Mouse (Mus musculus) cerebellum, postnatal 25 days (tissue): ENCODE measurements around the gene Higd1b.

Experiments
- DNase-seq, 2 experiments: peaks; one replicate each; pipeline ENCODE4 v3.0.0; 2021; ENCODE audit warnings: mixed read lengths in 2 of 2

The Higd1b gene

DNA sequence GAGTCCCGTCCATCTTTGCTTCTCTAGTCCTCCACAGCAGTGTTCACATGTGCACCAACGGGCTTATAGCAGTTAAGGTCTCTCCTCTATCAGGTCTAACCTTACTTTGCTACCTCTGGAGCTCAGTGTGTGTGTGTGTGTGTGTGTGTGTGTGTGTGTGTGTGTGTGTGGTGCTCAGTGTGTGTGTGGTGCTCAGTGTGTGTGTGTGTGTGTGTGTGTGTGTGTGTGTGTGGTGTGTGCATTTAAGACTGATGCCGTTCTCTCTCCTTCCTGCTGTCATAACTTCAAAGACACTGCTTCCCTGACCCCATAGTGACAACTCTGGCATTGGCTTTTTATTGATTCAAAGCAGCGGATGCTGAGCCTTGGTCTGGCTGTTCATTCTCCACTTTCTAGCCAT is at the start of gene Higd1b:
TSS of gene Higd1b (plus strand) at position 301 of the 400 bp plus-strand sequence.
- DNase-seq, result no peak

- no peak for DNase-seq
Observed at GRCm38 (mm10) chr11:102787688-102788177, 47.9 kb upstream of the Higd1b start.

DNA sequence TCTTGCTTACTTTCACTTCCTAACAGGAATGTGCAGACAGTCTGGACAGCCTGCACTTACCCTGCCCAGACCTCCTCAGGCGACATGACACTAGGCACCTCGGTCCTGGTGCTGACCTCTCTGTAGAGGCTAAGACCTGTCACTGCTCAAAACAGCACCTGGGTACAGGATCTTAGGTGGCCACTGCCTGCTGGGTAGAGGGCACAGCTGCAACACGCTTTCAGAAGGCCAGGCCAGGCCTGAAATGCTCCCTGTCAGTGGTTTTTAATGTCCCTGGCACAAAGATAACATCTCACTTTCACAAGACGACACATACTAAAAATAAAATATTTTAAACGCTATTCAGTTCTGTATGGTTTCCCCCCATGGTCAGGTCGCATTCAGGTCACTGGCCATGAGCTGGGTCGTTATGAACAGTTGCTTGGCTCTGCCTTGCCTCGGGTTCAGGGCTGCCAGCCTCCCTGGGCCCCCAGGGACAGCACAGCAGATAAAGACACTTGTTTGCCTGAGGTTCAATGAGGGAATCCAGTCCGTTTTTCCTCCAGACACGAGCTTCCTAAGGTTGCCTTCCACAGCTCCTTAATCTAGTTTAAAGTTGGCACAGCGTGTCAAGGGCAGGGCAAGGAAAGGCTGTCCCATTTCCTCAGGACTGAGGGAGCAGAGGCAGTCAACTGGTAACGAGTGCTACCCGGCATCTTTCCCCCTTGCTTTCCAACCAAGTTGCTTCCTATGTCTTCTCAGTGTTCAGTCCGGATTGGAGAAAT is 43.8 kb upstream of the Higd1b start:
- DNase-seq, result no peak

- no peak for DNase-seq
Observed at GRCm38 (mm10) chr11:102794157-102794556, 41.5 kb upstream of the Higd1b start.

- DNase-seq, result no peak
Observed at GRCm38 (mm10) chr11:102803453-102803852, 32.2 kb upstream of the Higd1b start.

DNA sequence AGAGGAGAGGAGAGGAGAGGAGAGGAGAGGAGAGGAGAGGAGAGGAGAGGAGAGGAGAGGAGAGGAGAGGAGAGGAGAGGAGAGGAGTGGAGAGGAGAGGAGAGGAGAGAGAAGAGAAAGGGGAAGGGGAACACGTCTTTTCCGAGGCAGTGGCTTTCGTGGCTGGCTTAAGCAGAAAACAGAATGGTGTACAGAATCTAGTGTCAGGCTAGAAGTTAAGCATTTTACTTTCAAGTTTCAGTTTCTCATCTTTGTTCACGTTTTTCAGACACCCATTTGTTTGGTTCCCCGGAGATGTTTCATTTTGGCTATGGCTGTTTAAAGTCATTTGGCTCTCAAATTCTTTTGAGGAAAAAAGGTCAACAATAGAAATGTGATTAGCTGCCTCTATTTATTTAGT is 27.4 kb upstream of the Higd1b start:
- no peak for DNase-seq

- DNase-seq, result peak in 1 of 2 experiments; percentile 34
Observed at GRCm38 (mm10) chr11:102810721-102811485, 24.7 kb upstream of the Higd1b start.

- DNase-seq, result no peak
Observed at GRCm38 (mm10) chr11:102814881-102815280, 20.8 kb upstream of the Higd1b start.

DNA sequence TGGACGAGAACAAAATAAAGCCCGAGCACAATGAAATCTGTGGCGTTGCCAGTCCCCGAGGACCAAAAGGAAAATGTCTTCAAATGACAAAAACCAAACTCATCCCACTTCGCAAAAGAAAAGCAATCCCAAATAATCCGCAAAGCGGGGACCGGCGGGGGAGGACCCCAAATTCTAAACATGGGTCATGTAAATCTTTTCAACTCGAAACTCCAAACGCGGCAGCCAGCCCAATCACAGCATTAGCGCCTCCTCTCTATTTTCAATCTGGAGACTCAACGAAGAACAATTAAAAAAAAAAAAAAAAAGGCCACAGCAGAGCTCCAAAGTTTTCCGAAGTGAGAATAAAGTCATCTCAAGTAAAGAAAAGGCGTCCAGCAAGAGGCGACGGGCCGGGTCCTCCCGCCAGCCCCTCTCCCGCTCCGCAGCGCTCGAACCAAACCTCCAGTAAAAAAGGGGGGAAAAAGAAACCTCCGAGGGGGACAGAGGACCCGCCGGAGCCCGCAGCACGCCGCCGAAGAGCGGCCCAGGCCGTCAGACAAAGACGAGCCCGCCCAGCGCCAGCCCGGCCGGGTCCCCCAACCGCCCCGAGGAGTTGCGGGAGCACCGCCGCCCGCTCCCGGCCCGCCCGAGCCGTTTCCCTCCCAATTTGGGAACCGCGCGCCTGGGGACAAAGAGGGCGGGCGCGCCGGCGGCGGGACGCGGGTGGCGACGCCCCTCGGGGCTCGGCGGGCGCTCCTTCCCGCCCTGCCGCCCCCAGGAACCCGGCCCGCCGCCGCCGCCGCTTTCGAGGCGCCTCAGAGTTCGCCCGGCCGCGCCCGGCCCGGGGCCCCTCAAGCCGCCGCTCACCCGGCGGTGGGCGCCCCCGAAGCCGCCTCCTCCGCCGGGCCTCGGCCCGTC is 17.3 kb upstream of the Higd1b start:
- DNase-seq, result peak; percentile 37 to 54

DNA sequence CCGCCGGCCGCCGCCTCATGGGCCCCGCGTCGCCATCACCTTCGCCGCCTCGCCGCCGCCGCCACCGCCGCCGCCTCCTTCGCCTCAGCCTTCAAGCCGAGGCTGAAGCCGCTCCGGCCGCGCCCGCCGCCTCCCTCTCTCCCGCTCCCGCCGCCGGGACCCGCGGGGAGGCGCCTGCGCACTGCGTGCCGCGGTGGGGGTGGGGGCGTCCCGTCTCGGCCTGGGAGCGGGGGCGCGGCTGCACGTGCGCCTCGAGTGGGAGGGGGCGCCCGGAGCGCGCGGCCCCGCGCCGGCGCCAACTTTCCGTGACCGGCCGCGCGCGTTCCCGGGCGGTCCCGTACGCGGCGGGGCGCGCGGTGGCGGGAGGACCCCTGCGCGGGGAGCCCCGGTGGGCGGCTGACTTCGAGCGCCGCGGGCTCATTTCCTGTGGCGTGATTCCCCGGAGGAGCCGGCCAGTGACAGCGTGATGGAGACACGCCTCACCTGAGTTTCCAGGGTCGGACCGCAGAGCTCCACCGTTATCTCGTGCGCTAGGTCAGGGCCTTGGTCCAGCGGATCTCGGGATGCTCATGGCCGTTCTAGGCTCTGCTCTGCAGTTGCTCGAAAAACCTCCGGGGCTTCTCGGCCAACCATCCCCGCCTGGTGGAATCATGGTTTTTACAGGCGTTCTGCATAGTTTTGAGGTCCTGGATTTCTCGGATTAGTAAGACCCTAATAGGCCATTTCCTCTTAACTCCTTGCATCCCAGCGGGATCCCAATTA is 16.4 kb upstream of the Higd1b start, which contains the start of gene Gjc1:
TSS of gene Gjc1 (minus strand) at position 680 of the 762 bp plus-strand sequence.
- DNase-seq, result peak; percentile 69 to 83

DNA sequence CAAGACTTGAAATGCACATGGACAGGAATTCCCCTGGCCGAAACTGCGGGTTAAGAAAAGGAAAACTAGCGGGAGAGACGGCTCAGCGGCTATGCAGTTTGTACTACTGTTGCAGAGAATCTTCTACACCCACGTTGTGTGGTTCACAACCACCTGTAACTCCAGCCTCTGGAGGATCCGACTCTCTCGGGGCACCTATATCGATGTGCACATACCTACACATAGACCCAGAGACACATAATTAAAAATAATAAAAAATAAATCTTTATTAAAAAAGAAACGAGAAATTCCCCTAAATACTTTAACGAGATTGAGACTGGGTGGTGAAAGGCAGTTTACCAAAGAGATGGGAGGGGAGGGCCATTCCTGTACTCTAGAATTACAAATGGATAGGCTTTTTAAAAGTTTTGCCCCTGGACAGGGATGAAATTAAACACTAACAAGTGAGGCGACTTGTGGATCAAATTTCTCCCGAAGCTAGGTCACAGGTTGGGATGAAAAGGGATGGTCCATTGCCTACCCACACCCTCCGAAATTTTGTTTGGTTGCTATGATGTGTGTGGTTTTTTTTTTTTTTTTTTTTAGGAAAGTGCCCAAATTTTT is 15.8 kb upstream of the Higd1b start:
- DNase-seq, result no peak

GRCm38 (mm10) chr11:102820432-102820831 is 15.2 kb upstream of the Higd1b start:
- no peak for DNase-seq

GRCm38 (mm10) chr11:102821231-102821630 is 14.4 kb upstream of the Higd1b start:
- peak in 1 of 2 experiments; percentile 15 for DNase-seq

DNA sequence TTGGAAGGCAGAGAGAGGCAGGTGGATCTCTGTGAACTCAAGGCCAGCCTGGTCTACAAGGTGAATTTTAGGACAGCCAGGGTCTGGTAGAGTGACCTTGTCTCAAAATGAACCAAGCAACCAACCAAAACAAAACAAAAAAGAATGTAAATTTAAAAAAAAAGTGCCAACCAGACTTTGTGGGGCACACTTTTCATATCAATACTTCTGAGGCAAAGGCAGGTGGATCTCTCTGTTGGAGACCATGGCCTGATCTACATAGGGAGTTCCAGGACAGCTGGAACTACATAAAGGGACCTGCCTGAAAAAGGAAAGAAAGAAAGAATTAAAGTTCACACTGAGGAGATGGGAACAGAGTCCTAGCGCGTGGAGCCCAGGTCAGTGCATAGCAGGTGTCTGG is 9.2 kb upstream of the Higd1b start:
- DNase-seq, result no peak

- no peak for DNase-seq
Observed at GRCm38 (mm10) chr11:102827097-102827496, 8.6 kb upstream of the Higd1b start.

- DNase-seq, result no peak
Observed at GRCm38 (mm10) chr11:102830276-102830675, 5.4 kb upstream of the Higd1b start.

GRCm38 (mm10) chr11:102832700-102833297 is 2.9 kb upstream of the Higd1b start:
- DNase-seq, result no peak

DNA sequence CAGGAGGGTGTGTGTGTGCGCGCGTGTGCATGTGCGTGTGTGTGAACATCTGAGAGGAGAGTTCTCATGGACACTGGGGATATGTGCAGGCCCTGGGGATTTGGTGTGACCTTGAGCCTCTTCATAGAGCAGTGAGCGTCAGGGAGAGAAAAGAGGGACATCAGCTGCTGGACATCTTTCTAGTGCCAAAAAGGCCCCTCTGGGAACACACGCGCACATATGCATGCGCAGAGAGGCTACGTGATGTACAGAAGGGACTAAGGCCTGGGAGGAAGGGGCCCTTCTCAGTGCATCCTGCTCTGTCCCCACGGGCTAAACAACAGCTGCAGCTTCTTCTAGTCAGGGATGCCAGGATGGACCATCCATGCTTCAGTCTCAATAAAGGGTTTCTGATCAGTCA is 1.4 kb upstream of the Higd1b start:
- no peak for DNase-seq

- DNase-seq, result no peak
Observed at GRCm38 (mm10) chr11:102836146-102836545, 497 bp downstream of the Higd1b start.

DNA sequence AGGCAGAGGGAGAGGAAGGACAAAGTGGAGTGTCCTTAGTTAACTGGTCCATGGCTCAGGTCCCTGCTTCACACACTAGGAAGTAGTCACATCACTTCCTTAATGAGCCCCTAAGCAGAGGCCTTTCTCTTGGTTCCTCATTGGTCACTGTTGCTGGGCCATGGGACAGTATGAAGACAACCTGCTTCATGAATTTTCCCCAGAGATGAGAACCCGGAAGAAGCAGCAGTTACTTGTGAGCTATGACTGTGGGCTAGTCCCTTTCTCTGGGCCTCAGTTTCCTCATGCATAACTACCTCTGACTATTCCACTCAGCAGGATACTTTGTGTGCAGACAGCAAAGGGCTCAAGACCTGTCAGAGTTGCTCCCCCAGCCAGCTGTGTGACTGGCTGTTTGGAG is 1.7 kb downstream of the Higd1b start:
- no peak for DNase-seq

- DNase-seq, result no peak
Observed at GRCm38 (mm10) chr11:102838126-102838525, 2.5 kb downstream of the Higd1b start.
